Mouse (Mus musculus) megakaryocyte, embryonic 14.5 days (primary cell): Measurements from ENCODE around the gene Pcgf2. TPM values are rescaled to one million over a fixed set of nuclear protein-coding genes. Genes with fewer than 3 reads are reported as not detected.

Experiments used
- H3K27me3 ChIP-seq: replicated peaks from 2 replicates; pipeline ENCODE3; 2012; ENCODE audit warnings: inconsistent platforms
- H3K36me3 ChIP-seq: replicated peaks from 2 replicates; pipeline ENCODE3; 2012; ENCODE audit warnings: low read length, inconsistent platforms, mixed read lengths
- H3K4me1 ChIP-seq: 2 replicates; pipeline ENCODE4 v1.6.1; 2012; ENCODE audit warnings: inconsistent platforms
- H3K4me3 ChIP-seq: replicated peaks from 2 replicates; pipeline ENCODE3; 2012; ENCODE audit warnings: moderate library complexity, mild to moderate bottlenecking, inconsistent platforms
- H3K9me3 ChIP-seq: 2 replicates; pipeline ENCODE4 v1.6.1; 2012; ENCODE audit warnings: inconsistent platforms
- FLI1 ChIP-seq: IDR thresholded peaks from 2 replicates; pipeline ENCODE4 v1.6.1; 2012; ENCODE audit warnings: low read length, inconsistent platforms, mixed read lengths
- GATA1 ChIP-seq: IDR thresholded peaks from 3 replicates; pipeline ENCODE4 v1.6.1; 2012; ENCODE audit warnings: mixed read lengths, low read length, inconsistent platforms, borderline replicate concordance
- polyA plus RNA-seq: library from polyadenylated mRNA; stranded (reverse); fragments of >175 nt; gene quantifications from 2 replicates; pipeline ENCODE4 v1.2.3, GENCODE M21; 2012; ENCODE audit warnings: low replicate concordance; ENCODE audit not compliant: insufficient read depth

Gene Pcgf2
- polyA plus RNA-seq, 1 experiment: 83.4 TPM

DNA sequence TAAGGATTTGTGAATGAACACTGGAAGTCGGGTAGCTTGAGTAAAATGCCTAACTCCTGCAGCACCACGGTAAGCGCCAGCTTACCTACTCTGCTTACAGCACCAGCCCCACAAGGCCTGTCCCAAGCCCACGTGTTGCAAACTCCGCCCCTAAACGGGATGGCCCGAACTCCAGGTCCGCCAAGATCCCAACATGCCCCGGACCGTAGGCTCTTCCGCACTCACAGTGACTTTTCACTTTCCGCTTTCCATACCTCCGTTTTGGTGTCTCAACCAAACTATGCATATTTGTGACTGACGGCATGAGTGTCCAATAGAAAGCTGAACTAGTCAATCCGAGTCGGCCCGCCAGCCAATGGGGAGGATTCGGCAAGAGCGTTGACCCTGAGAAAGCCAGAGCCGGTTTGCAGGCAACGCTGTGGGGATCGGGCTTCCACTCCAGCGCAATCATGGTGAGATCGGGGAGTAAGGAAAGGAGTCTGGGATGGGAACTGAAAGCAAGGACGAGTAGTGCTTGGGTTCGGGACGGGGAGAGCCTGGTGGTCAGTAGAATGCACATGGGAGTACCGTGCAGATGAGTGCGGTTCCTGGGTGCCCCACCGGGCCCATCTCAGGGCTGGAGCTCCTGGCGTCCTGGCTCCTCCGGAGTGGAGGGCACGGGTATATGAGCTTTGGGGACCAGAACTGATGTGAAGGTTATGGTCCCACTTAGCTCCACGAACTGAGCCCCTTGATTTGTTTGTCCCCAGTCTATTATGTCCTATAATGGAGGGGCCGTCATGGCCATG is 2.9 kb upstream of the Pcgf2 start, which contains the start of gene Psmb3:
Gene Psmb3, plus strand, starts transcription at position 361 of the 788 bp plus-strand sequence.
- Histone ChIP-seq H3K9me3 (no peaks in the 10 kb centered on the region), H3K4me3 (peak within 1 kb of the TSS; percentile 100), H3K4me1 (peaks cover 71% of the 10 kb centered on the region), H3K36me3 (peaks cover 35% of the 10 kb centered on the region), H3K27me3 (peaks cover 3% of the 10 kb centered on the region)
- TF ChIP-seq FLI1 (no peak), GATA1 (no peak)

DNA sequence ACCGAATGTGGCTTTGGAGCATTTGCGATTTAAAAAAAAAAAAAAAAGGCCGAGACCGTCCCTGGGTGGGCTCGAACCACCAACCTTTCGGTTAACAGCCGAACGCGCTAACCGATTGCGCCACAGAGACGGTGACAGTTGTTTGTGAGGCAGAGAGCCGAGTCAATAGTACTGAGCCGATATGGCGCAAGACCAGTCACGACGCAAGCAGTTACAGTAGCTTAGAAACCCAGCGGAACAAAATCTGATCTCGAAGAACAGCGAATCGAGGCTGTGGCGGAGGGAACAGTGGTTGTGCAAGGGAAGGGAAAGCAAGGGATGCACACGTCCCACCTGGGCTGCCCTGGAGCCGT is 2.1 kb upstream of the Pcgf2 start:
- TF ChIP-seq GATA1: no peak
- TF ChIP-seq FLI1: no peak
- no peaks in the 10 kb centered on the region for H3K9me3 ChIP-seq
- peaks cover 79% of the 10 kb centered on the region for H3K4me1 ChIP-seq
- peak overlapping the region; percentile 100 for H3K4me3 ChIP-seq
- H3K36me3 ChIP-seq: peaks cover 28% of the 10 kb centered on the region
- peaks cover 3% of the 10 kb centered on the region for H3K27me3 ChIP-seq

DNA sequence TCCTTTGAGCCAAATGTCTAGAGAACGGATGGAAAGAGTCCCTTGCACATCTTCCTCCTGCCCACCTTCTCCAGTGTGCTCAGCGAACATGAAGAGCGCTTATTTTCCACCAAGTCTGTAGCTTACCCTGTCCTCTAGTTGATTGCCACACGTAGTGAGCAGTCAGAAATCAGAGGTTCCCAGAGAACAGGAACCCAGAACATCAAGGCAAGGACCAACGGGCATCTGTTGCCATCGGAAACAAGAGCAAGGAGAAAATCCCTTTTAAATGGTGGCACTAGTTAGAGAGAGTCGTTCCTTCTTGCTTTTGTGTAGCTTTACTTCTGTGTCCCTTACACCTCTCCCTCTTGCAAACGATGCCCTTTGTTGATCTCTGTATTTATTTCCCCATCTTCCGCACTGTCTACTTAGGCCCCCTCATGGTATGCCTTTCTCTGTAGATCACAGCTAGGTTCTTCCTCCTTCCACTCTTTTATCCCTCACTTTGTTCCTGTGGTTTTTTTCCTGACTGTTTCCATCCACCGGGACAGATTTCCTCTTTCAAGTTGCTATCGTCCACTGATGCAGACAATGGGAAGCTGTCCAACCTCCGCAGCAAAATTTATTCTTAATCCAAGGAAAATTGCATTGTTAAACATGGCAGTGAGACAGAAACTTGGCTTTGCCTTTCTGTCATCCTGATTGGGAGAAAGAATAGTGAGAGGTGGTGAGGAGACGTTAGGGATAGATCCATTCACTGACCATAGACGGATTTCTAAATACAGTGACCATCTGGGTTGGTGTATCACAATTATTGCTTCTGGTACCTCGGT is 1.5 kb upstream of the Pcgf2 start:
- H3K4me3 ChIP-seq: peak overlapping the region; percentile 100
- H3K9me3 ChIP-seq: no peaks in the 10 kb centered on the region
- peaks cover 77% of the 10 kb centered on the region for H3K4me1 ChIP-seq
- H3K36me3 ChIP-seq: peaks cover 22% of the 10 kb centered on the region
- TF ChIP-seq FLI1 (no peak), GATA1 (no peak)
- peaks cover 3% of the 10 kb centered on the region for H3K27me3 ChIP-seq

DNA sequence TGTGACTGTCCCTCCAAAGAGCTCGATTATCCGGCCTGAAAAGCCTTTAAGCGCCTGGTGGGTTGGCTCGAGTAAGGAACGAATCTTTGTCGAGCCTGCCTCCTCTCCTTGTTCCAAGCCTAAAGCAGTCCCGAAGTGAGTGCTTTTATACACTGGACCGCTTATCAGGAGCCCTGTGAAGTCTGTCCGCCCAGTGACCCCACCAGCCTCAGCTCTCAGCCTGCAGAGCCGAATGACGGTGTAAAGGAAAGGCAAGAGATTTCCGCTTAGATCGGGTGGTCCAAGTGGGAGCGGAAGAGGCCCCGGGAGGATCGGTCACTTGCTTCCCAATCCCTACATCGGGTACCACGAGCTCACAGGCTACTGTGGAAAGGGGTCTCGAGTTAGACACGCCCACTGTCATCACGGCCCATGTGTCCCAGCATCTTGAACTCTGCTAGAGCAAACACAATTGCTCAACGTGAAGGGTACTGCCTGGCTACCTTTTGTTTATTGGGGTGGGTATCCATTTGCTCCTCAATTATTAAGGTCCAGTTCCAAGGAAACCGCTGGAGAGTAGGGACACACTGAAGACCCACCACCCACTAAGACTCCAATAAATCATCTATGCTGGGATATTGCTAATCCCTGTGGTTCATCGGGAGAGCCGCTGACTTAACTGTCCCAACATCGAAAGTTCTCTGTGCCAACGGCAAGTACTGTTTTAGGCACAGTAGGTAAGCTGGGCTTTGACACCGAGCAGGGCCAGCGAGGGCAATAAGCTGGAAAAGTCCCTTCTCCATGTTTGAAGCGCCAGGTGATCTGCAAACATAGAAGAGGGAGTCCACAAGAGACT is 666 bp upstream of the Pcgf2 start:
- H3K27me3 ChIP-seq: peaks cover 3% of the 10 kb centered on the region

DNA sequence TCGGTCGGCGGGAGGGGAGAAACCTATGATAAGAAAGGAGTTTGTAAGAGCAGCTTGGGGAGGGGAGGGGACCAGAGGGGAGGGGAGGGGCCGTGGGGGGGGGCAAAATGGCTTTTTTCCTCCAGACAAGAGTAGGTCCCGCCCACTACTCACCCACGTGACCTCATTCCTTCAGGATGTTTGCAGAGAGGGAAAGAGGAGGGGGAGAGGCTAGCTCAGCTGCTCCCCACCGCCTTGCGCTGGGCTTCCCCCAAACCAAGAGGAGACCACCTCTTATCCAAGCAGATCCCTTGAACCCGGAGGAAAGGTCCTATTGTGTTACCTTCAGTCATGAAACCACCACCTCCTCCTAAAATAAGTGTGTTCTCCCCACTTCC is 683 bp downstream of the Pcgf2 start:
- TF ChIP-seq GATA1 (no peak), FLI1 (no peak)
- Histone ChIP-seq H3K9me3 (no peaks in the 10 kb centered on the region), H3K4me3 (peak overlapping the region; percentile 100), H3K27me3 (peaks cover 3% of the 10 kb centered on the region), H3K4me1 (peaks cover 68% of the 10 kb centered on the region), H3K36me3 (peaks cover 8% of the 10 kb centered on the region)

More for the DNA sequence above, 666 bp upstream of the Pcgf2 start:
- Histone ChIP-seq H3K9me3 (no peaks in the 10 kb centered on the region), H3K36me3 (peaks cover 14% of the 10 kb centered on the region), H3K4me1 (peaks cover 75% of the 10 kb centered on the region), H3K4me3 (peak overlapping the region; percentile 100)
- TF ChIP-seq FLI1 (no peak), GATA1 (no peak)

DNA sequence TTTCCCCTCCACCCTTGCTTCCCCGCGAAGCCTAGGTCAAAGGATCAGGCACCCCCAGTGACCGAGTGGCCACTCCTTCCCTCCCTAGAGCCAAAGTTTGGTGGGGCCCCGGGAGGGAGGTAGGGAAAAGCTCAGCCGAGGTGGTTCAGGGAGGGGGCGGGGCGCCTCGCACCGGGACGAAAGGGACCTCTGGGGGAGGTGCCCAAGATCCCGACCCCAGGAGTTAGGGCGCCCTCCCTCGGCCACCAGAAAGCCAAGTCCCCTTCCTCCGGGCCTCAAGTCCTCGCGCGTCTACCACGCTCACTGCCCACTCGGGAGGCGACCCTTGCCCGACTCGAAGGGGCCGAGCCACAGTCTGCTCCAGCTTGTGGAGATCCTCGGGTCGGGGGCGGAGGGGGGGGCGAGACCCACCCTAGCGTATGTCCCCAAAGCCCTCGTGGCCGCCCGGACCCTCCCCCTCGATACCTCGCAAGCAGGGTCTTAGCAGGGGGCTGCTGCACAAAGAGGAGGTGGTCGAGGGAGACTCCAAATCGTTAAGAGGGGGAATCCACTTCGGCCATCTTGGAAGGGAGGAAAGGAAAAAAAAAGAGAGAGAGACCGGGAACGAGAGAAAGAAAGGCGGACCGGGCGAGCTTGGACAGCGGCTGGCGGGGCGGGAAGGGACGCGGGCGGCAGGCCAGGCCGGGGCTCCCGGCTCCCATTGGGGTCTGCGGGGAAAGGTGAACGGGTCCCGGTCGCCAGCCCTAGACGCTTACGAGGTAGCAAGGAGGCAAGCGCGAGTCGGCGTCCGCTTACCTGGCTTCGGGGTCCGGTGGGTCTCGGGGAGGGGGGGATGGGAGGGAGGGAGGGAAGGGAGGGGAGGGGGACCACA is 1.3 kb downstream of the Pcgf2 start:
- Histone ChIP-seq H3K36me3 (peaks cover 4% of the 10 kb centered on the region), H3K27me3 (peaks cover 3% of the 10 kb centered on the region), H3K9me3 (no peaks in the 10 kb centered on the region), H3K4me1 (peaks cover 62% of the 10 kb centered on the region), H3K4me3 (peak overlapping the region; percentile 100)
- no peak for TF ChIP-seq GATA1
- no peak for TF ChIP-seq FLI1

DNA sequence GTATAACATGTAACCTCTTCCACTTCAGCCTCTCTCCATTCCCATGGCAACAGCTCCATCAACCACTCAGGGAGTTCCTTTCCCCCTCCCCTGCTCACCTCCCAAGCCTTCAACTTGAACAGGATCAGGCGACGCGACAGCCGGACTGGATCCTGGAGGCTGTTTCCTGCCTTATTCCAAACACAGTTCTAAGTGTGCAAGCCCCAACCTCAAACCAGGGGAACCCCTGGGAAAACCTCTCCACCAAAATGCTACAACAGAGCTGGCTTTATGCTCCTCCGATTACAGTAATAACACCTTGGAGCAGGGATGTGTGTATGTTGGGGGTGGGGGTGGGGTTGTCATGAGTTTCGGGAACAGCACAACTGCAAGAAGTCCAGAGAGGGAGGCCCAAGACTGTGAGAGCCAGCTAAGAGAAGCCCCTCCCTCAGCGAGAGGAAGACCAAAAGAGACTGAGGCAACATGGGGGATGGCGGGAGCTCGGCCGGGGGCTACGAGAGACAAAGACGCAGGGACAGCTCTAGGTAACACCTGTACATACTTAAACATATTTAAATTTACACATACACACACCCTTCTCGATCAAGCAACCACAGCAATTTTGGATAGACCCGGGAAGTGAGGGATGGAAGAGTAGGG is 2.3 kb downstream of the Pcgf2 start:
- Histone ChIP-seq H3K4me3 (peak overlapping the region; percentile 100), H3K9me3 (no peaks in the 10 kb centered on the region), H3K4me1 (peaks cover 58% of the 10 kb centered on the region), H3K27me3 (peaks cover 3% of the 10 kb centered on the region), H3K36me3 (peaks cover 12% of the 10 kb centered on the region)
- TF ChIP-seq FLI1: no peak
- TF ChIP-seq GATA1: no peak

DNA sequence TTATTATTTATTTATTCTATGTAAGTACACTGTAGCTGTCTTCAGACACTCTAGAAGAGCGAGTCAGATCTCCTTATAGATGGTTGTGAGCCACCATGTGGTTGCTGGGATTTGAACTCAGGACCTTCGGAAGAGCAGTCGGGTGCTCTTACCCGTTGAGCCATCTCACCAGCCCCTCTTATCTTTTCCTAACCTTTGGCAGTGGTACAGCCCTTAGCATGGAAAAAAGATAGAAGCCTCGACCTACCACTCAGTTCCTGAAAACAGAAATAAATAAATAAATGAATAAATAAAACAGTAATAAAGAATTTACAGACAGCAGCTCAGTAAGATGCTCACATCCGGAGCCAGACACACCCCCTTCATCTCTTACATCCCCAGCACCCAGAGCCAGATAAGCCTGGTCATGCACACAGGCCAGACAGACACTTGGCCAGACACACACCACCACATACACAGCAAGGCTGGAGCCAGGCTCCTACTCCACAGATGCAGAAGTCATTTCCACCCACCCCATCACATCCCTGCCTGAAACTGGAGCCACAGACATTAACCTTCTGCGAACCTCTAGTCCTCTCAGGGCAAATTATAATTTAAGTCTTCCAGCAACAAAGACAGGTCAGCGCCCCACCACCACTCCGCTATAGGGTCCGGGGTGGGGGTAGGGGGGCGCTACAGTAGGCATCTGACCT is 3.0 kb downstream of the Pcgf2 start:
- no peak for TF ChIP-seq FLI1
- TF ChIP-seq GATA1: no peak
- no peaks in the 10 kb centered on the region for H3K9me3 ChIP-seq
- peaks cover 54% of the 10 kb centered on the region for H3K4me1 ChIP-seq
- peaks cover 3% of the 10 kb centered on the region for H3K27me3 ChIP-seq
- no peak overlapping the region for H3K4me3 ChIP-seq
- H3K36me3 ChIP-seq: peaks cover 19% of the 10 kb centered on the region
